Mouse (Mus musculus): ENCODE results near the gene Zfp52. TPM values are rescaled to one million over a fixed set of nuclear protein-coding genes. Genes with fewer than 3 reads are reported as not detected.

Gene Zfp52
- polyA plus RNA-seq, 1 experiment from 2014 or later, result 2.5 TPM

GRCm38 (mm10) chr17:21579493-21580175 is 44.3 kb downstream of the Zfp52 start:
- 13% methylated on average over 5 of the region's 5 CpGs for WGBS
- H3K4me1 ChIP-seq (replicated peaks; ENCODE audit: control insufficient read depth, insufficient read depth, low read length), result no peaks in the 10 kb centered on the region
- H3K4me3 ChIP-seq (ENCODE audit: low read depth, low read length), result no peak overlapping the region
- H3K27me3 ChIP-seq (replicated peaks; ENCODE audit: control insufficient read depth, insufficient read depth, low read length), result no peaks in the 10 kb centered on the region
- H3K4me2 ChIP-seq, result peak overlapping the region; percentile 20; the same call in 1 of the 2 replicates
- H3K9me3 ChIP-seq (ENCODE audit: control insufficient read depth, low read length), result no peaks in the 10 kb centered on the region
- H3K27ac ChIP-seq (ENCODE audit: low read depth, low read length), result no peak overlapping the region
- ATAC-seq (replicated peaks; ENCODE audit: low FRiP score), result peak; percentile 86
- no peak for DNase-seq (ENCODE audit: low spot score)
- peaks cover 18% of the 10 kb centered on the region for H3K36me3 ChIP-seq (ENCODE audit: control insufficient read depth, insufficient read depth, low read length)
- no peak overlapping the region for H3K9ac ChIP-seq (ENCODE audit: low read depth, low read length)

GRCm38 (mm10) chr17:21585521-21585920 is 50.2 kb downstream of the Zfp52 start:
- WGBS, result 93% methylated on average over 2 of the region's 2 CpGs
- Histone ChIP-seq H3K4me3 (ENCODE audit: low read depth, low read length) (no peak overlapping the region), H3K27ac (ENCODE audit: low read depth, low read length) (no peak overlapping the region), H3K27me3 (replicated peaks; ENCODE audit: control insufficient read depth, insufficient read depth, low read length) (no peaks in the 10 kb centered on the region), H3K4me1 (replicated peaks; ENCODE audit: control insufficient read depth, insufficient read depth, low read length) (no peaks in the 10 kb centered on the region), H3K36me3 (ENCODE audit: control insufficient read depth, insufficient read depth, low read length) (peaks cover 35% of the 10 kb centered on the region), H3K4me2 (no peak overlapping the region), H3K9me3 (ENCODE audit: control insufficient read depth, low read length) (peaks cover 7% of the 10 kb centered on the region; the same call in 1 of the 2 replicates), H3K9ac (ENCODE audit: low read depth, low read length) (no peak overlapping the region)
- DNase-seq (ENCODE audit: low spot score), result no peak
- no peak for ATAC-seq (replicated peaks; ENCODE audit: low FRiP score)

Other genes starting within 250 kb of the Zfp52 start
- not detected in 2 replicates for gene Vmn1r237, start 223.7 kb upstream of the Zfp52 start, polyA plus RNA-seq (2014; fragmentation: Nextera tagmentation; extraction: Ambion mirVana)
- gene Zfp677, start 151.8 kb upstream of the Zfp52 start, polyA plus RNA-seq (2014; fragmentation: Nextera tagmentation; extraction: Ambion mirVana), result 1.7 and 2.1 TPM in 2 replicates
- gene Zfp54, start 112.3 kb upstream of the Zfp52 start, polyA plus RNA-seq (2014; fragmentation: Nextera tagmentation; extraction: Ambion mirVana), result 3.9 and 4.9 TPM in 2 replicates
- gene Zfp51, start 85.2 kb upstream of the Zfp52 start, polyA plus RNA-seq (2014; fragmentation: Nextera tagmentation; extraction: Ambion mirVana), result 13.0 and 13.5 TPM in 2 replicates
- gene Zfp53, start 46.5 kb upstream of the Zfp52 start, polyA plus RNA-seq (2014; fragmentation: Nextera tagmentation; extraction: Ambion mirVana), result 7.5 and 7.8 TPM in 2 replicates
- 13.7 and 14.9 TPM in 2 replicates for gene Zfp948, start 31.5 kb downstream of the Zfp52 start, polyA plus RNA-seq (2014; fragmentation: Nextera tagmentation; extraction: Ambion mirVana)
- gene Zfp983, start 115.1 kb downstream of the Zfp52 start, polyA plus RNA-seq (2014; fragmentation: Nextera tagmentation; extraction: Ambion mirVana), result 3.4 and 3.9 TPM in 2 replicates
- 6.1 and 8.7 TPM in 2 replicates for gene Gm10226, start 156.3 kb downstream of the Zfp52 start, polyA plus RNA-seq (2014; fragmentation: Nextera tagmentation; extraction: Ambion mirVana)
- 9.7 and 9.9 TPM in 2 replicates for gene Zfp760, start 172.2 kb downstream of the Zfp52 start, polyA plus RNA-seq (2014; fragmentation: Nextera tagmentation; extraction: Ambion mirVana)
- gene Zfp229, start 195.3 kb downstream of the Zfp52 start, polyA plus RNA-seq (2014; fragmentation: Nextera tagmentation; extraction: Ambion mirVana), result 5.1 and 5.8 TPM in 2 replicates